Mouse (Mus musculus): ENCODE results near the gene Iqce.

GRCm38 (mm10) chr5:140647031-140647760 is 55.0 kb downstream of the Iqce start:
- TF ChIP-seq POLR2A (IDR thresholded peaks at IDR 0.05; ENCODE audit: control insufficient read depth in 1 of 2, insufficient read depth in 1 of 2, low read depth in 1 of 2, low read length in 2 of 2, poor library complexity in 1 of 2) (no peak), POLR2AphosphoS2 (IDR thresholded peaks at IDR 0.05; ENCODE audit: low read length) (no peak), CTCF (IDR thresholded peaks at IDR 0.05 in 2 of 3, conservative IDR thresholded peaks at IDR 0.05 in 1 of 3; ENCODE audit: control insufficient read depth in 1 of 3, insufficient read depth in 1 of 3, low read depth in 2 of 3, low read length in 3 of 3, poor library complexity in 1 of 3, severe bottlenecking in 1 of 3) (no peak), E2F4 (IDR thresholded peaks at IDR 0.05; ENCODE audit: borderline replicate concordance, low read depth, low read length) (no peak), NRF1 (IDR thresholded peaks at IDR 0.05; ENCODE audit: insufficient read depth, low read depth, low read length, poor library complexity, severe bottlenecking) (no peak), EP300 (IDR thresholded peaks at IDR 0.05; ENCODE audit: low read depth in 1 of 2, low read length in 2 of 2) (no peak), HCFC1 (IDR thresholded peaks at IDR 0.05; ENCODE audit: low read depth, low read length) (no peak), MAFK (IDR thresholded peaks at IDR 0.05; ENCODE audit: borderline replicate concordance, low read depth, low read length) (no peak), JUND (IDR thresholded peaks at IDR 0.05; ENCODE audit: low read depth, low read length) (no peak), MXI1 (IDR thresholded peaks at IDR 0.05; ENCODE audit: low read depth, low read length) (no peak)

All from MEL (cell line).